Mouse (Mus musculus): ENCODE results near the gene Tacr1. TPM values are rescaled to one million over a fixed set of nuclear protein-coding genes. Genes with fewer than 3 reads are reported as not detected.

Tacr1 gene
- not detected in 2 replicates for total RNA-seq (2012; rRNA removed)

DNA sequence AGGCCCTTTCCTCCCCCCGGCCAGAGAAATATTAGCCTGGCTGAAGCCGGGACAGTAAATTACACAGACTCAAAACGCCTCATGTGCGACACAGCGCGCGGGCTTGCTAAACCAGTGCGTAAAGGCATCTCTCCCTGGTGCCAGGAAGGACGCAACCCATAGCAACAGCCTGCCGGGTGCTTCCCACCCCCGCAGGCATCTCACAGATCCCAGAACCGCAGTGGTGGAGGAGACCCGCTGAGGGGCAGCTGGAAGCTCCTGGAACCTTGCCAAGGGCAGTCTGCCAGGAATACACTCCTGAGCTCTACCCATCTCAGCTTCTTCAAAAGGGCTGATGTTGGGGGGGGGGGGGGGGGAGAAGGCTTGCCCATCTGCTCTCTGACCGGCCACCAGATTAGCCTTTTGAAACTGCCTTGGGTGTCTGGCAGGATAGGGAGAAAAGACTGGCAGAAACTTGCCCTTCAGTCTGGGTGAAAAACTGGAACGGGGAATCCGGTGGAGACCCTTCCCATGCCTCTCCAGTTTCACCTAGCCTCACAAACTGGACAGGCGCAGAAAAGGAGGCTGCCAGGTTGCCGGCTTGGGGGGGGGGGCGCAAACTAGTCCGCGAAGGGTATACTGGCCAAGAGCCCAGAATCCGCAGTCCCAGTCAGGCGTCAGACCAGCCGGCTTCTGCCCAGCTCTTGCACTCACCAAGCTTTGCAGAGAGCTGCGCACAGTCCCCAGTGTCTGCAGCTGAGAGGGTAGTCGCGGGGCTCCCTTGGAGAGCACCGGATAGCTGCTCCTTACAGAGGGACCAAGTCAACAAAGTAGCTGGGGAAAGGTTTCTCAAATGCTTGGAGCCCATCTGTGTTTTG is at the start of gene Tacr1:
Gene Tacr1 (plus strand): TSS at position 740 of the 857 bp plus-strand sequence.
- Histone ChIP-seq H3K9ac (ENCODE audit: insufficient read depth, low read depth, low read length, poor library complexity, severe bottlenecking) (no peak within 1 kb of the TSS), H3K4me1 (ENCODE audit: control insufficient read depth in 2 of 2, insufficient read depth in 2 of 2, low read length in 2 of 2, poor library complexity in 1 of 2) (no peaks in the 10 kb centered on the region; a peak in 1 of 4 replicates), H3K27ac (ENCODE audit: insufficient read depth, low read depth, low read length, poor library complexity, severe bottlenecking) (no peak within 1 kb of the TSS), H3K9me3 (ENCODE audit: control insufficient read depth, insufficient read depth, low read depth, low read length) (no peaks in the 10 kb centered on the region), H3K36me3 (ENCODE audit: control insufficient read depth, insufficient read depth, low read length, poor library complexity, severe bottlenecking) (no peaks in the 10 kb centered on the region), H3K4me3 (ENCODE audit: insufficient read depth in 1 of 2, low read depth in 1 of 2, low read length in 2 of 2, poor library complexity in 1 of 2, severe bottlenecking in 1 of 2) (peak within 1 kb of the TSS; percentile 37 to 40; a peak in 3 of 4 replicates)
- no peak for TF ChIP-seq CHD2 (IDR thresholded peaks at IDR 0.05; ENCODE audit: low read depth, low read length)
- TF ChIP-seq ZNF384 (IDR thresholded peaks at IDR 0.05; ENCODE audit: low read depth, low read length) = no peak
- TF ChIP-seq MAFK (IDR thresholded peaks at IDR 0.05; ENCODE audit: insufficient read depth, low read depth, low read length) = no peak
- no peak for TF ChIP-seq ZC3H11A (IDR thresholded peaks at IDR 0.05; ENCODE audit: borderline replicate concordance, low read depth, low read length)
- TF ChIP-seq HCFC1 (IDR thresholded peaks at IDR 0.05; ENCODE audit: borderline replicate concordance, insufficient read depth, low read length) = no peak
- no peak for DNase-seq (ENCODE audit: low read depth, low spot score)
- in situ Hi-C loops (cut with MboI; ENCODE audit: low sequenced_read_pairs in 2 of 2, unreplicated experiment in 2 of 2) = loop anchor here in 1 of 2 experiments (25.0 kb wide), 1 partner anchor 485 kb away; no protein-coding TSS in a partner anchor

DNA sequence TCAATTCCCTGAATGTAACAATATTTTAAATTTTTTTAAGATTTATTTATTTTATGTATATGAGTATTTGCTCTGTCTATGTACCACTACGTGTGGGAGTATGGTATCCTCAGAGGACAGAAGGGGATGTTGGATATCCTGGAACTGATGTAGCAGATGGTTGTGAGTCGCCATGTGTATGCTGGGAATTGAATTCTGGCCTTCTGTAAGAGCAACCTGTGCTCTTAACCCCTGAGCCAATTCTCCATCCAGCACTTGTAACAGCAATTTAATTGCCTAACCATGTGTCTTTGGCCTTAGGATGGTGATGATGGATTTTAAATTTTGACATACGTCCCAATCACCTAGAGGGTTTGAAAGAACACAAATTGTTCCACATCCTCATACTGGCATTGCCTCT is 26.0 kb upstream of the Tacr1 start:
- no peak for DNase-seq (ENCODE audit: low read depth, low spot score)
- Histone ChIP-seq H3K9me3 (ENCODE audit: control insufficient read depth, insufficient read depth, low read depth, low read length) (no peaks in the 10 kb centered on the region), H3K4me3 (ENCODE audit: insufficient read depth in 1 of 2, low read depth in 1 of 2, low read length in 2 of 2, poor library complexity in 1 of 2, severe bottlenecking in 1 of 2) (no peak overlapping the region), H3K4me1 (ENCODE audit: control insufficient read depth in 2 of 2, insufficient read depth in 2 of 2, low read length in 2 of 2, poor library complexity in 1 of 2) (0 out of 4 replicates have a peak, but pooled peaks cover 0 to 2% of the 10 kb centered on the region in 2 experiments), H3K27ac (ENCODE audit: insufficient read depth, low read depth, low read length, poor library complexity, severe bottlenecking) (no peak overlapping the region), H3K9ac (ENCODE audit: insufficient read depth, low read depth, low read length, poor library complexity, severe bottlenecking) (no peak overlapping the region), H3K36me3 (ENCODE audit: control insufficient read depth, insufficient read depth, low read length, poor library complexity, severe bottlenecking) (no peaks in the 10 kb centered on the region)
- TF ChIP-seq CHD2 (IDR thresholded peaks at IDR 0.05; ENCODE audit: low read depth, low read length) (no peak), MAFK (IDR thresholded peaks at IDR 0.05; ENCODE audit: insufficient read depth, low read depth, low read length) (no peak), HCFC1 (IDR thresholded peaks at IDR 0.05; ENCODE audit: borderline replicate concordance, insufficient read depth, low read length) (no peak), ZNF384 (IDR thresholded peaks at IDR 0.05; ENCODE audit: low read depth, low read length) (no peak), ZC3H11A (IDR thresholded peaks at IDR 0.05; ENCODE audit: borderline replicate concordance, low read depth, low read length) (no peak)
- in situ Hi-C loops (cut with MboI; ENCODE audit: low sequenced_read_pairs in 2 of 2, unreplicated experiment in 2 of 2) = loop anchor here in 1 of 2 experiments (25.0 kb wide), 1 partner anchor 389 kb away; no protein-coding TSS in a partner anchor

DNA sequence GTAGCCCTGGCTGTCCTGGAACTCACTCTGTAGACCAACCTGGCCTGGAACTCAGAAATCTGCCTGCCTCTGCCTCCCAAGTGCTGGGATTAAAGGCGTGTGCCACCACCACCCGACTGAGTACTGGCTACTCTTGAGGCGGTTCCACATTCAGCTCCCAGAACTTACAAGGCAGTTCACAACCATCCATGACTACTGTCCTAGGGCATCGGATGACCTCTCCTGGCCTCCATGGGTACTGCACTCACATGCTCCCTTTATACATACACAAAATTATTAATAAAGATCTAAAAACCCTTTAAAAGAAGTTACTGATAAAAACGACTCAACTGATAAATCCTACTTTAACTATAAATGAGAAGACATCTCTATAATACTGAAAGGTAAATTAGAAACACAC is 18.6 kb upstream of the Tacr1 start:
- TF ChIP-seq CHD2 (IDR thresholded peaks at IDR 0.05; ENCODE audit: low read depth, low read length) = no peak
- TF ChIP-seq ZC3H11A (IDR thresholded peaks at IDR 0.05; ENCODE audit: borderline replicate concordance, low read depth, low read length) = 0 out of 2 replicates have a peak, but pooled peaks have one; percentile 7
- Histone ChIP-seq H3K4me3 (ENCODE audit: insufficient read depth in 1 of 2, low read depth in 1 of 2, low read length in 2 of 2, poor library complexity in 1 of 2, severe bottlenecking in 1 of 2) (no peak overlapping the region), H3K27ac (ENCODE audit: insufficient read depth, low read depth, low read length, poor library complexity, severe bottlenecking) (no peak overlapping the region), H3K36me3 (ENCODE audit: control insufficient read depth, insufficient read depth, low read length, poor library complexity, severe bottlenecking) (no peaks in the 10 kb centered on the region), H3K9ac (ENCODE audit: insufficient read depth, low read depth, low read length, poor library complexity, severe bottlenecking) (no peak overlapping the region), H3K4me1 (ENCODE audit: control insufficient read depth in 2 of 2, insufficient read depth in 2 of 2, low read length in 2 of 2, poor library complexity in 1 of 2) (no peaks in the 10 kb centered on the region), H3K9me3 (ENCODE audit: control insufficient read depth, insufficient read depth, low read depth, low read length) (no peaks in the 10 kb centered on the region)
- in situ Hi-C loops (cut with MboI; ENCODE audit: low sequenced_read_pairs in 2 of 2, unreplicated experiment in 2 of 2) = loop anchor here (10.0 to 25.0 kb wide), 2 partner anchors 396 to 399 kb away; no protein-coding TSS in a partner anchor
- DNase-seq (ENCODE audit: low read depth, low spot score) = no peak

DNA sequence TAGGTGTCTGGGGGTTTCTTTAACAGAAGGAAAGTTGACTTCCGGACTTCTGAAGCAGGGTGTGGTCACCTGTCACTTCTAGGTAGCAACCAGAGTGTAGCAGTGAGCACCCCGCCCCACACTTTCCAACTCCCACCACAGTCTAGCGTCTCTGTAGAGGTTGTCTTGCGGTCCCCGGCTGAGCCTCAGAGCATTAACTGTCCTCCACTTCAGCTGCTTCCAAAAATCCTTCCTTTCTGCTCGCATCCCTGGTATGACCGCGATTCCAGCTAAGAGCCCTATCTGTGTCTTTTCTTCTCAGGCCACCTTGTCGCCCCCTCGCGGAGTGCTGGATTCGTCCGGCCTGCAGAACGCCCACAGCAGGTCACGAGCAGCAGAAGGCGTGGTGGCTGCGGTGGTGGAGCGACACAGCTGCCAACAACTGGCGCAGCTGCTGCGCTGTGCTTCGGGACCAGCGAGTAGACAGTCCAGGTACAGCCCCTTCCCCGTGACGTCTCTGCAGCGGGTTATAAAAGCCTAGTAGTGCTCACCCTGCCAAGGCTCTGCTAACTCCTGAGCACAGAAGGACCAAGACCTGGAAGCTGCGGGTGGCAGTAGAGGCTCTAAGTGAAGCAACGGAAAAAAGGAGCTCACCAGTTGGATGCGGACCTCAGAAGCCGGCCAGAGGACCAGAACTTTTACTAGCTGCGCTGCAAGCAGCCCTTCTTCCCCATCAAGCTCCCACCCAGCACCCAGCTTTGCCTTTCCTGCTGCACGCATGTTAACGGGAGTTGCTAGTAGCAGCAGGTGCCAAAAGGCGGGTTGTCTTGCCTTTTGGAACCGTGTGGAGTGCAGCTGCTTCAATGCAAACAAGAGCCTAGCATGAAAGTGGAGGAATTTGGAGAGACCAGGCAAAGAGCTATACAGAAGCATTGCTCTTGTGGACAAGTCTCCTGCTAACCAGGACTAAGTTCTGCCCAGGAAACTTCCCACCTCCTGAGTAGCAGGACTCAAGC is 664 bp downstream of the Tacr1 start:
- TF ChIP-seq HCFC1 (IDR thresholded peaks at IDR 0.05; ENCODE audit: borderline replicate concordance, insufficient read depth, low read length) (no peak), CHD2 (IDR thresholded peaks at IDR 0.05; ENCODE audit: low read depth, low read length) (no peak), ZC3H11A (IDR thresholded peaks at IDR 0.05; ENCODE audit: borderline replicate concordance, low read depth, low read length) (no peak), MAFK (IDR thresholded peaks at IDR 0.05; ENCODE audit: insufficient read depth, low read depth, low read length) (no peak), ZNF384 (IDR thresholded peaks at IDR 0.05; ENCODE audit: low read depth, low read length) (no peak)
- no peak overlapping the region for H3K9ac ChIP-seq (ENCODE audit: insufficient read depth, low read depth, low read length, poor library complexity, severe bottlenecking)

More for the DNA sequence above, 664 bp downstream of the Tacr1 start:
- Histone ChIP-seq H3K4me3 (ENCODE audit: insufficient read depth in 1 of 2, low read depth in 1 of 2, low read length in 2 of 2, poor library complexity in 1 of 2, severe bottlenecking in 1 of 2) (peak overlapping the region; percentile 37 to 40; a peak in 3 of 4 replicates), H3K36me3 (ENCODE audit: control insufficient read depth, insufficient read depth, low read length, poor library complexity, severe bottlenecking) (no peaks in the 10 kb centered on the region), H3K9me3 (ENCODE audit: control insufficient read depth, insufficient read depth, low read depth, low read length) (no peaks in the 10 kb centered on the region), H3K4me1 (ENCODE audit: control insufficient read depth in 2 of 2, insufficient read depth in 2 of 2, low read length in 2 of 2, poor library complexity in 1 of 2) (no peaks in the 10 kb centered on the region; a peak in 1 of 4 replicates), H3K27ac (ENCODE audit: insufficient read depth, low read depth, low read length, poor library complexity, severe bottlenecking) (no peak overlapping the region)
- in situ Hi-C loops (cut with MboI; ENCODE audit: low sequenced_read_pairs in 2 of 2, unreplicated experiment in 2 of 2) = loop anchor here in 1 of 2 experiments (25.0 kb wide), 1 partner anchor 485 kb away; no protein-coding TSS in a partner anchor
- DNase-seq (ENCODE audit: low read depth, low spot score) = no peak

Measured in ES-E14 (cell line).